Mouse (Mus musculus) heart, adult 2 months (tissue): ENCODE measurements at regions not wholly inside any gene's neighbourhood (a gene's known extent, or its start where the extent isn't known, plus 50 kb on each side); places are given as distances from the start of the nearest gene placed in this dataset.

Experiments
- CTCF ChIP-seq: fragments of 200-600 bp; IDR thresholded peaks from 2 replicates; pipeline ENCODE4 v1.8.1; 2022; ENCODE audit warnings: antibody characterized with exemption, mild to moderate bottlenecking, moderate library complexity
- EP300 ChIP-seq: fragments of 200-500 bp; IDR thresholded peaks from 2 replicates; pipeline ENCODE4 v1.6.1; 2011; ENCODE audit warnings: low read depth, low read length, control low read depth; ENCODE audit not compliant: insufficient read depth
- POLR2A ChIP-seq: fragments of 200-500 bp; IDR thresholded peaks from 2 replicates; pipeline ENCODE4 v1.6.1; 2011; ENCODE audit warnings: mild to moderate bottlenecking, low read depth, low read length, control low read depth; ENCODE audit not compliant: insufficient read depth

GRCm38 (mm10) chr2:50789051-50789651 is 359.8 kb downstream of the Rnd3 start:
- TF ChIP-seq EP300 (no peak), CTCF (no peak), POLR2A (no peak)
